Mouse (Mus musculus) liver, adult 2 months (tissue): Measurements from ENCODE around the gene Notch3. TPM values are rescaled to one million over a fixed set of nuclear protein-coding genes. Genes with fewer than 3 reads are reported as not detected.
"Not testable (repeated sequence)": the region's sequence is repeated elsewhere in the genome, so short reads cannot be mapped to it uniquely, and the experiment has no call there.

Experiments
- DNase-seq: peaks from one replicate; pipeline ENCODE4 v3.0.0-alpha.2; 2011; ENCODE audit warnings: low read depth, low spot score; ENCODE audit errors: extremely low read depth
- H3K27ac ChIP-seq: fragments of 200-500 bp; replicated peaks from 2 replicates; pipeline ENCODE4 v1.5.1; 2012; ENCODE audit warnings: low read depth, mild to moderate bottlenecking, control low read depth, inconsistent platforms, low read length; ENCODE audit not compliant: insufficient read depth
- H3K27me3 ChIP-seq: fragments of 200-500 bp; 2 replicates; pipeline ENCODE4 v1.6.1; 2012; ENCODE audit warnings: mild to moderate bottlenecking, moderate library complexity, low read length, inconsistent platforms; ENCODE audit not compliant: control insufficient read depth, insufficient read depth
- H3K36me3 ChIP-seq: fragments of 200-500 bp; 2 replicates; pipeline ENCODE4 v1.6.1; 2012; ENCODE audit warnings: low read length, inconsistent platforms; ENCODE audit not compliant: control insufficient read depth, insufficient read depth
- H3K4me1 ChIP-seq: fragments of 200-500 bp; 2 replicates; pipeline ENCODE4 v1.6.1; 2011; ENCODE audit warnings: low read length; ENCODE audit not compliant: control insufficient read depth, insufficient read depth
- H3K4me3 ChIP-seq: fragments of 200-500 bp; 2 replicates; pipeline ENCODE4 v1.5.1; 2011; ENCODE audit warnings: low read depth, mild to moderate bottlenecking, control low read depth, low read length, moderate library complexity; ENCODE audit not compliant: insufficient read depth
- H3K79me2 ChIP-seq: fragments of 200-500 bp; 2 replicates; pipeline ENCODE4 v1.6.1; 2012; ENCODE audit warnings: inconsistent platforms, mild to moderate bottlenecking, low read length, moderate library complexity; ENCODE audit not compliant: control insufficient read depth, insufficient read depth
- H3K9ac ChIP-seq: fragments of 200-500 bp; 2 replicates; pipeline ENCODE4 v1.6.1; 2012; ENCODE audit warnings: low read depth, mild to moderate bottlenecking, control low read depth, inconsistent platforms, low read length
- CTCF ChIP-seq: fragments of 200-500 bp; IDR thresholded peaks from 2 replicates; pipeline ENCODE4 v1.5.1; 2011; ENCODE audit warnings: low read depth, low read length, control low read depth
- POLR2A ChIP-seq: fragments of 200-500 bp; IDR thresholded peaks from 2 replicates; pipeline ENCODE4 v1.6.1; 2011; ENCODE audit warnings: low read length, control low read depth; ENCODE audit not compliant: insufficient read depth; ENCODE audit errors: extremely low read depth
- WGBS: fragments of 180-500 bp; shearing (Covaris S2); methylation state at CpG from one replicate; pipeline ENCODE4 v1.1.7; 2018; 5-methylcytosine and 5-hydroxymethylcytosine counted together
- polyA plus RNA-seq: library from polyadenylated mRNA; depleted of rRNA; stranded (reverse); fragments of >200 nt; gene quantifications from 2 replicates; pipeline ENCODE4 v1.2.3, GENCODE M21; 2012; rRNA removed
- total RNA-seq: library from RNA; depleted of rRNA; stranded (reverse); fragments of >200 nt; gene quantifications from 2 replicates; pipeline ENCODE4 v1.2.3, GENCODE M21; 2014; rRNA removed

Gene Notch3
- total RNA-seq, result 0.55 and 1.0 TPM in 2 replicates
- 1.3 TPM in 2 replicates for polyA plus RNA-seq

DNA sequence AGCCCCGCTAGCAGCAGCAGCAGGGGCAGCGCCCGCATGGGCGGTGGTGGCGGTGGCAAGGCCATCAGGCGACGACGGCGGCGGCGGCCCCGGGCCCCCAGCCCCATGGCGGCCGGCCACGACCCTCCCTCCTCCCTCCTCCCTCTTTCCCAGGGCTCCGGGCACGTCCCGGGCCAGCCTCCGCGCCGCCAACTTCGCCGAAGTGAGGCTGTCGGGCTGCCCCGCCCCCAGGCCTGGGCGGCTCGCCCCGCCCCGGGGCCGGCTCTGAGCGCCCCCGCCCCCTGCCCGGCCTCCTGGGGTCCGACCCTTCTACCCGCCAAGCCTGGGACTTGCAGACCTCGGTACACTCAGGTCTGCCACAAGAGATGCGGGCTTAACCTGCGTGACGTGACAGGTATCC is at the start of gene Notch3:
TSS of gene Notch3 (minus strand) at position 166 of the 400 bp plus-strand sequence.
- WGBS, result 3% methylated on average over 37 of the region's 39 CpGs
- peak within 1 kb of the TSS; percentile 37 for H3K4me3 ChIP-seq
- no peaks in the 10 kb centered on the region; the same call in 1 of the 2 replicates for H3K4me1 ChIP-seq
- no peak for DNase-seq
- no peaks in the 10 kb centered on the region for H3K36me3 ChIP-seq
- no peak within 1 kb of the TSS for H3K27ac ChIP-seq
- TF ChIP-seq POLR2A (no peak), CTCF (no peak)
- peak within 1 kb of the TSS; percentile 33; the same call in 1 of the 2 replicates for H3K9ac ChIP-seq
- H3K27me3 ChIP-seq, result peaks cover 13% of the 10 kb centered on the region; the same call in 1 of the 2 replicates
- H3K79me2 ChIP-seq, result no peaks in the 10 kb centered on the region

DNA sequence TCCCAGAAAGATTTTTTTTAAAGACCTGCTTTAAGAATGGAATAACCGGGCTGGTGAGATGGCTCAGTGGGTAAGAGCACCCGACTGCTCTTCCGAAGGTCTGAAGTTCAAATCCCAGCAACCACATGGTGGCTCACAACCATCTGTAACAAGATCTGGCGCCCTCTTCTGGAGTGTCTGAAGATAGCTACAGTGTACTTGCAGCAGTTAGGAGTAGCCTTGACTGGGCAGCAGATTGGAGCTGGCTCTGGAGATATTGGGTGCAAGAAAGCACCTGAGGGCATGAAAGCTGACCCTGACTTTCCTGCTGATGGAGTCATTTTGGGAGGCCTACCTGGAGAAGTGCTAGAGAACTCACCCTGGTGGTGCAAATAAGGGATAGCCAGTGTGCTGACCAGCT is 48.9 kb upstream of the Notch3 start:
- H3K9ac ChIP-seq, H3K27me3 ChIP-seq, H3K4me1 ChIP-seq, H3K27ac ChIP-seq, H3K4me3 ChIP-seq, H3K79me2 ChIP-seq: not testable (repeated sequence)
- DNase-seq, result peak; percentile 46
- WGBS, result 79% methylated on average over 4 of the region's 4 CpGs
- peaks cover 72% of the 10 kb centered on the region for H3K36me3 ChIP-seq
- TF ChIP-seq CTCF, result 0 out of 2 replicates have a peak, but pooled peaks have one; percentile 30

DNA sequence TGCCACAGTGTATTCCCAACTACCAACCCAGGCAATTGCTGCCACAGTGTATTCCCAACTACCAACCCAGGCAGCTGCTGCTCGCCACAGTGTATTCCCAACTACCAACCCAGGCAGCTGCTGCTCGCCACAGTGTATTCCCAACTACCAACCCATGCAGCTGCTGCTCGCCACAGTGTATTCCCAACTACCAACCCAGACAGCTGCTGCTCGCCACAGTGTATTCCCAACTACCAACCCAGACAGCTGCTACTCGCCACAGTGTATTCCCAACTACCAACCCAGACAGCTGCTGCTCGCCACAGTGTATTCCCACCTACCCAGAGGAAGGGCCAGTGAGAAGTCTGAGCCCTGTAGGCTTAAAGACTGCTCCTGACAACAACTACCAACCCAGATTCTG is 44.9 kb upstream of the Notch3 start:
- not testable (repeated sequence) for H3K4me1 ChIP-seq, H3K4me3 ChIP-seq, H3K79me2 ChIP-seq, H3K27ac ChIP-seq, H3K9ac ChIP-seq, DNase-seq, H3K27me3 ChIP-seq
- H3K36me3 ChIP-seq, result peaks cover 72% of the 10 kb centered on the region
- WGBS, result 96% methylated on average over 6 of the region's 6 CpGs

DNA sequence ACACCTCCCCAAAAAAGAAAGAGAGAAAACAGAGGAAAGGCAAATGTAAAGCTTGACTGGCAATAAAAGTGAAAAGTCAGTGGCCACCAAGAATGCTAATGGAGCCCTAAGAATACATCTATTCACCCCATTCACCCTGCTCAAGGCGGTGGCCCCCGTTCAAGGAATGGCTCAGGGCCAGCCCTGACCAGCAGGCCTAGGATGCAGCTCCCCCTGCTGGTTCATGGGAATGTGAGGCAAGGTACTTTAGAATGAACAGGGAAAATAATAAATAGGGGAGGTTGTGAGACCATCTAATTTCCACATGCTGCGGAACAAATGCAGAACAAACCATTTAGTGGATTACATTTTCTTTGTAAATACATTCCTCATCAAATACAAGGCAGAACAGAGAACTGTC is 43.1 kb upstream of the Notch3 start:
- Histone ChIP-seq H3K9ac (no peak overlapping the region), H3K27ac (no peak overlapping the region), H3K4me1 (no peaks in the 10 kb centered on the region; the same call in 1 of the 2 replicates), H3K79me2 (no peaks in the 10 kb centered on the region), H3K4me3 (no peak overlapping the region), H3K27me3 (no peaks in the 10 kb centered on the region), H3K36me3 (peaks cover 84% of the 10 kb centered on the region)
- WGBS, result 40% methylated on average over 3 of the region's 3 CpGs
- DNase-seq, result no peak
- TF ChIP-seq CTCF (peak; percentile 83), POLR2A (no peak)

DNA sequence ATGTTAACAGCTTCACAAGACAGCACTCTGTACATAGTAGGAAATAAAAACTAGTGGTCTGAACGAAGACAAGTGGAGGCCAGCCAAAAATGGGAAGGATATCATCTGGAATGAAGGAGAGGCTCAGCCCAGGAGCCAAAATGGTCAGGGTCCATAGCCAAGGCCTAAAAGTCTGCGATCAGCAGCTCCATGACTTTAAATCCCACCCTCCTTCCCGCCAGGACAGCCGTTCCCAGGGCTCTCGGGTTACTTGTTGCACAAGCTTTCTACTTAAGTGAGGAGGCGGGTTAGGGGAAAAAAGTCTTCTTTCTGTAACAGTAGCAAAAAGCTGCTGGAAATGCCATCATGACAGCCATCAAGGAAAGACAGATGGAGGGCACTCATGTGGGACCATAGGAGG is 42.5 kb upstream of the Notch3 start:
- H3K79me2 ChIP-seq, result no peaks in the 10 kb centered on the region
- no peak for TF ChIP-seq POLR2A
- no peak for TF ChIP-seq CTCF
- H3K4me3 ChIP-seq, result no peak overlapping the region
- no peak for DNase-seq
- 81% methylated on average over 6 of the region's 6 CpGs for WGBS
- H3K36me3 ChIP-seq, result peaks cover 81% of the 10 kb centered on the region
- no peaks in the 10 kb centered on the region; the same call in 1 of the 2 replicates for H3K4me1 ChIP-seq
- H3K27me3 ChIP-seq, result no peaks in the 10 kb centered on the region
- no peak overlapping the region for H3K27ac ChIP-seq
- no peak overlapping the region for H3K9ac ChIP-seq

DNA sequence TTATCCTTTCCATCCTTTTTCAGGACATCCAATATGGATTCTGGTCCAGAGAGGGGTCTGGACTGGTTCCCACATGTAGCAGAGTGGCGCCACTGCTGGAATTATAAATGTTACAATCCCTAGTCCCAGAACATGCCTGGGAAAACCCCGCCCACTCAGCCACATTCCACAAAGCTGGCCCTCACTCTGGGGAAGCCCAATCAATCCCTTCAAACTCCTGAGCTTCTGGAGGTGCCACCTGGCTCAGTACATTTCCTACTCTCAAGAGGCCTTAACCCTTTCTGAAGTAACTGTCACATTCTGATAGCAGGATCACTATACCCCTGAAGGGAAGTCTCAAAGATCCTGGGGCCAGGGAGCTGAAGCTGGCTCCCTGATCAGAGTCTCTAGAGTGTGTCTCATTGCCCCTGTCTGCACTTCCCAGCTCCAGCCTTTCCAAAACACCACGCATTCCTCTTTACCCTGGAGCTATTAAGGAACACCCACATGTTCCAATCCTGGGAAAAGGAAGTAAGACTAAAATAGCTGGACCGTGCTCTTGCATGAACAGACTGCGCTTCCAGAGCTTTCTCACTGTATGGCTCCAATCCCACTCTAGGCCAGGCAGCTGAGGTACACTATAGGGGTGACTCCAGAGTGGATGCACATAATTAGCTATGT is 41.1 kb upstream of the Notch3 start:
- H3K27me3 ChIP-seq, result no peaks in the 10 kb centered on the region
- no peak overlapping the region for H3K27ac ChIP-seq
- WGBS, result 83% methylated on average over 5 of the region's 5 CpGs
- TF ChIP-seq POLR2A (no peak), CTCF (no peak)
- H3K36me3 ChIP-seq, result peaks cover 76% of the 10 kb centered on the region
- no peak overlapping the region for H3K4me3 ChIP-seq
- H3K79me2 ChIP-seq, result no peaks in the 10 kb centered on the region
- no peak overlapping the region for H3K9ac ChIP-seq
- no peak for DNase-seq
- no peaks in the 10 kb centered on the region; the same call in 1 of the 2 replicates for H3K4me1 ChIP-seq
